Mouse (Mus musculus): ENCODE measurements around the gene Podn.

Podn gene

GRCm38 (mm10) chr4:107966416-107967109, 129.7 kb downstream of the Podn start:
- ChIA-PET CTCF (interaction anchor here in 3 of 4 experiments (0.6 to 0.7 kb wide), 3 partner anchors 51 to 698 kb away, joined by 3 to 4 read pairs (median 4); no protein-coding TSS in a partner anchor), POLR2A (interaction anchor here in 2 of 4 experiments (0.8 to 2.3 kb wide), 4 partner anchors 11 to 72 kb away, joined by 3 to 8 read pairs (median 3); no protein-coding TSS in a partner anchor)

Data from embryonic stem cell, embryonic (primary cell).